Mouse (Mus musculus): ENCODE measurements around the gene Slc25a18.

DNA sequence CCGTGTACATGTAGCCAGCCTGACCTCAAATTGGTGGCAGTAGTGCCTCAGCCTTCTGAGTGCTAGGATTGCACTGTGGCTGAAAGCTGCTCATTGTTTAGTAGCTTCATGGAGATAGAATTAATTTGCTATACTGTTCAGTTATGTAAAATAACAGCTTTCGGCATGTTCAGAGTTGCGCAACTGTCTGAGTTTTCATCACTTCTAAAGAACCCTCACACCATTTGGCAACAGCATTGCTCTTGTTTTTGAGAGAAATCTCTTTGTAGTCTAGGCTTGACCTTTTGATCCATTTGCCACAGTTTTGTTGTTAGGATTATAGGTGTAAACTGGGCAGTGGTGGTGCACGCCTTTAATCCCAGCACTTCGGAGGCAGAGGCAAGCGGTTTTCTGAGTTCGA is 66.9 kb downstream of the Slc25a18 start:
- no peak for TF ChIP-seq GATA1 (IDR thresholded peaks at IDR 0.05; ENCODE audit: low read length)
- no peak for TF ChIP-seq TAL1 (IDR thresholded peaks at IDR 0.05; ENCODE audit: low read length)

Data from erythroblast, embryonic 14.5 days (primary cell).